Mouse (Mus musculus) spleen, adult 2 months (tissue): ENCODE data around the gene Cpox. TPM values are rescaled to one million over a fixed set of nuclear protein-coding genes. Genes with fewer than 3 reads are reported as not detected.

Experiments used
- DNase-seq, 2 experiments: peaks; one replicate each; pipeline versions ENCODE4 v3.0.0 to v3.0.0-alpha.2; 2012 to 2021; ENCODE audit warnings: low spot score in 2 of 2, low read depth in 1 of 2
- H3K27ac ChIP-seq: fragments of 200-500 bp; 2 replicates; pipeline ENCODE4 v1.5.1; 2012; ENCODE audit warnings: low read length, inconsistent platforms; ENCODE audit not compliant: insufficient read depth
- H3K27me3 ChIP-seq: fragments of 200-500 bp; 2 replicates; pipeline ENCODE4 v1.6.1; 2012; ENCODE audit warnings: mild to moderate bottlenecking, moderate library complexity, low read length, inconsistent platforms; ENCODE audit not compliant: control insufficient read depth, insufficient read depth
- H3K36me3 ChIP-seq: fragments of 200-500 bp; 2 replicates; pipeline ENCODE4 v1.6.1; 2012; ENCODE audit warnings: mild to moderate bottlenecking, low read length, inconsistent platforms; ENCODE audit not compliant: control insufficient read depth, insufficient read depth
- H3K4me1 ChIP-seq: fragments of 200-500 bp; 2 replicates; pipeline ENCODE4 v1.6.1; 2011; ENCODE audit warnings: inconsistent platforms; ENCODE audit not compliant: control insufficient read depth, insufficient read depth, insufficient read length
- H3K4me3 ChIP-seq: fragments of 200-500 bp; 2 replicates; pipeline ENCODE4 v1.5.1; 2011; ENCODE audit warnings: mild to moderate bottlenecking, inconsistent platforms; ENCODE audit not compliant: insufficient read depth, insufficient read length; ENCODE audit errors: extremely low read depth
- CTCF ChIP-seq: fragments of 200-500 bp; IDR thresholded peaks from 2 replicates; pipeline ENCODE4 v1.5.1; 2011; ENCODE audit warnings: mild to moderate bottlenecking, inconsistent platforms; ENCODE audit not compliant: insufficient read depth, insufficient read length, insufficient replicate concordance; ENCODE audit errors: extremely low read depth
- POLR2A ChIP-seq: fragments of 200-500 bp; IDR thresholded peaks from 2 replicates; pipeline ENCODE4 v1.6.1; 2011; ENCODE audit warnings: low read depth, low read length, inconsistent platforms
- WGBS: fragments of 180-500 bp; shearing (Covaris S2); methylation state at CpG from one replicate; pipeline ENCODE4 v1.1.7; 2018; 5-methylcytosine and 5-hydroxymethylcytosine counted together
- polyA plus RNA-seq: library from polyadenylated mRNA; depleted of rRNA; stranded (reverse); fragments of >200 nt; gene quantifications from 2 replicates; pipeline ENCODE4 v1.2.3, GENCODE M21; 2012

Gene Cpox
- polyA plus RNA-seq, 1 experiment, result 22.3 TPM

GRCm38 (mm10) chr16:58694091-58694490, 24.0 kb downstream of the Cpox start:
- Histone ChIP-seq H3K4me1 (0 out of 2 replicates have a peak, but pooled peaks cover 2% of the 10 kb centered on the region), H3K36me3 (no peaks in the 10 kb centered on the region), H3K27me3 (no peaks in the 10 kb centered on the region), H3K4me3 (no peak overlapping the region), H3K27ac (no peak overlapping the region)
- TF ChIP-seq CTCF, result no peak
- TF ChIP-seq POLR2A, result no peak
- 80% methylated on average over 5 of the region's 5 CpGs for WGBS
- DNase-seq, result no peak

GRCm38 (mm10) chr16:58696796-58697195, 26.7 kb downstream of the Cpox start:
- WGBS, result 83% methylated on average over 3 of the region's 3 CpGs
- no peaks in the 10 kb centered on the region for H3K36me3 ChIP-seq
- TF ChIP-seq POLR2A (no peak), CTCF (no peak)

GRCm38 (mm10) chr16:58697261-58697660, 27.2 kb downstream of the Cpox start:
- DNase-seq, result no peak
- WGBS, result 100% methylated on average over 1 of the region's 1 CpGs
- H3K27ac ChIP-seq, result no peak overlapping the region
- no peak overlapping the region for H3K4me3 ChIP-seq
- TF ChIP-seq CTCF, result no peak
- TF ChIP-seq POLR2A, result no peak
- no peaks in the 10 kb centered on the region for H3K27me3 ChIP-seq
- peaks cover 2% of the 10 kb centered on the region; the same call in 1 of the 2 replicates for H3K4me1 ChIP-seq
- H3K36me3 ChIP-seq, result no peaks in the 10 kb centered on the region

More at GRCm38 (mm10) chr16:58696796-58697195, 26.7 kb downstream of the Cpox start:
- Histone ChIP-seq H3K27me3 (no peaks in the 10 kb centered on the region), H3K27ac (no peak overlapping the region), H3K4me3 (no peak overlapping the region), H3K4me1 (peaks cover 2% of the 10 kb centered on the region; the same call in 1 of the 2 replicates)
- no peak for DNase-seq

DNA sequence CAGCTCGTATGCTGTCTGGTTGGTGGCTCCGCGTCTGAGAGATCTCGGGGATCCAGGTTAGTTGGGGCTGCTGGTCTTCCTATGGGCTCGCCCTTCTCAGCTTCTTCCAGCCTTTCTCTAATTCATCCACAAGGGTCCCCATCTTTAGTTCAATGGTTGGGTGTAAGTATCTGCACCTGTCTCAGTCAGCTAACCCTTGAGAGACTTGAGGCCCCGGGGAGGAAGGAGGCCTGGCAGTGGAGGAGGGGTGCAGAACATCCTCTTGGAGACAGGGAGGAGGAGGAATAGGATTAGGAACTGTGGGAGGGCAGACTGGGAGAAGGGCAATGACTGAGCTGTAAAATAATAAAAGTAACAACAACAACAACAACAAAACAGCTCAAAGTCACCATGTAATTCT, 30.1 kb downstream of the Cpox start:
- Histone ChIP-seq H3K27me3 (no peaks in the 10 kb centered on the region), H3K27ac (no peak overlapping the region), H3K4me3 (no peak overlapping the region), H3K36me3 (no peaks in the 10 kb centered on the region), H3K4me1 (no peaks in the 10 kb centered on the region; the same call in 1 of the 2 replicates)
- no peak for DNase-seq
- TF ChIP-seq CTCF (no peak), POLR2A (no peak)
- 88% methylated on average over 6 of the region's 6 CpGs for WGBS

GRCm38 (mm10) chr16:58700816-58701424, 30.8 kb downstream of the Cpox start:
- H3K27ac ChIP-seq, result no peak overlapping the region
- WGBS, result 89% methylated on average over 12 of the region's 12 CpGs
- H3K27me3 ChIP-seq, result no peaks in the 10 kb centered on the region
- H3K4me3 ChIP-seq, result no peak overlapping the region
- no peaks in the 10 kb centered on the region; the same call in 1 of the 2 replicates for H3K4me1 ChIP-seq
- no peak for TF ChIP-seq POLR2A
- TF ChIP-seq CTCF, result no peak
- DNase-seq, result no peak
- no peaks in the 10 kb centered on the region for H3K36me3 ChIP-seq

DNA sequence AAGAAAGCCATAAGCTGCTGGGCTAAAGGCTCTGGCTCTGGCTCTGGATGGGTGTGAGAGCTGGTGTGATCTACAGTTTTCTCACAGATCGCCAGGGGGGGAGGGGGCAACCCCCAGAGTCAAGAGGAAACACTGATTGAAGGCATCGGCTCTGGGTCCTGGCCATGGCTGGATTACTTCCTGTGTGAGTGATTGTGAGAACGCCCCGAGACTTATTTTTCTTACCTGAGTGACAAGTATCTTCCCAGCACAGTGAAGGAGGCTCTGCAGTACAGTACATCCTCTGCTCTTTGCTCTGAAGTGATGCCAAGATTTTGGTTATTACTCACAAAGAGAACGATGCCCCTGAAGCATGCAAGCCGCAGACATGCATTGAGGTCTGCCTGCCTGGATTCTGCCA, 31.7 kb downstream of the Cpox start:
- Histone ChIP-seq H3K27me3 (no peaks in the 10 kb centered on the region), H3K36me3 (no peaks in the 10 kb centered on the region), H3K27ac (no peak overlapping the region), H3K4me3 (no peak overlapping the region), H3K4me1 (no peaks in the 10 kb centered on the region; the same call in 1 of the 2 replicates)
- TF ChIP-seq CTCF, result no peak
- TF ChIP-seq POLR2A, result no peak
- no peak for DNase-seq
- 50% methylated on average over 6 of the region's 6 CpGs for WGBS

DNA sequence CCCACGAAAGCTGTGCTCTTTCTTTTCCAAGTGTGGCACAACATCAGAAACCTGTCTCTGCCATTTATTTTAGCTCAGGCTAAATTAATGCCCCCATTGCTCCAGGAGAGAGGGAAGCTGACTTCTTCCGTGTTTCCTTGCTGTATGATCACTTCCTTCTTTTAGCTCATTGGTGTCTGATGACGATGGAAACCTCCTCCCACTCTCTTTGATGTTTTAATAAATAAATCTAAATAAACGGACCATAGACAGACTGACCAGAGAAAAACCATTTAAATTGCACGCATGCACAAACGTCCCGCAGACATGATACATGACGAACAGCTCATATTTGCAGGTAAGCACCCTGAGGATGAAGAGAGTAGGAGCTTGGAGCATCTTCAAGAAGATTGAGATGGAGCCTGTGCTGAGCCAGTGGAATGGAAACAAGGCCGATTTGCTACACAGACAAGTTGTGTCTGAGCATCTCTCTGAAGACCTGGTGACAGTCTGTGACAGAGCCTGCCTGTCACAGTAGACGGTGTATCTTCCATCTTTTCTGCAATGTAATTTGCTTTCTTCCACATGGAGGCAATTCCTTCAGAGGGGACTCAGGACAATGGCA, 32.3 kb downstream of the Cpox start:
- no peaks in the 10 kb centered on the region; the same call in 1 of the 2 replicates for H3K4me1 ChIP-seq
- no peak for DNase-seq
- no peaks in the 10 kb centered on the region for H3K27me3 ChIP-seq
- H3K36me3 ChIP-seq, result no peaks in the 10 kb centered on the region
- H3K4me3 ChIP-seq, result no peak overlapping the region
- WGBS, result 74% methylated on average over 10 of the region's 10 CpGs
- no peak for TF ChIP-seq CTCF
- no peak for TF ChIP-seq POLR2A
- no peak overlapping the region for H3K27ac ChIP-seq
